Mouse (Mus musculus): ENCODE data around the gene Dgkb. TPM values are rescaled to one million over a fixed set of nuclear protein-coding genes. Genes with fewer than 3 reads are reported as not detected.

Gene Dgkb
- polyA plus RNA-seq, 1 experiment from 2014 or later = 5.4 TPM

DNA sequence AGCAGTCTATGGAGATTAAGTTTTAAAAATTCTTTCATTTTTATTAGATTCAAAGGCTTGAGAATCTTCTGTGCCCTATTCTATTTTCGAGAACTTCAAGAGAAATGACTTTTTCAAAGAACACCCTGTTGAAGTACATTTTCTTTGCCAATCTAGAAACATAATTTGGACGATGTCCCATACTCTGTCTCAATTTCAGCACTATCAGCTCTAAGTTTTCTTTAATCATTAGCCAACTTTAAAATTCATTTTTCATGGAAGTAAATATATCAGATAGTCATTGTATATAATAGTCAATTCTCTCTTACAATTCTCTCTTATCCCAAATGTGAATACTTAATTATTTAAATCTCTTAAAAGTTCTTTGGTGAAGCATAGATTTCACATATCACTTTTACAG is 570.1 kb downstream of the Dgkb start:
- Histone ChIP-seq H3K4me2 (no peak overlapping the region), H3K36me3 (no peaks in the 10 kb centered on the region), H3K4me3 (no peak overlapping the region), H3K4me1 (peaks cover 7% of the 10 kb centered on the region), H3K27me3 (no peaks in the 10 kb centered on the region), H3K9ac (no peak overlapping the region), H3K9me3 (no peaks in the 10 kb centered on the region), H3K27ac (no peak overlapping the region)
- WGBS = 27% methylated on average over 2 of the region's 2 CpGs
- ATAC-seq (ENCODE audit: borderline replicate concordance, extremely low read depth, low FRiP score, low TSS enrichment) = peak; percentile 55; the same call in 1 of the 2 replicates

- 28% methylated on average over 5 of the region's 5 CpGs for WGBS
- H3K27me3 ChIP-seq = no peaks in the 10 kb centered on the region
- no peaks in the 10 kb centered on the region for H3K36me3 ChIP-seq
These were observed 570.7 kb downstream of the Dgkb start for GRCm38 (mm10) chr12:38388243-38388642.

DNA sequence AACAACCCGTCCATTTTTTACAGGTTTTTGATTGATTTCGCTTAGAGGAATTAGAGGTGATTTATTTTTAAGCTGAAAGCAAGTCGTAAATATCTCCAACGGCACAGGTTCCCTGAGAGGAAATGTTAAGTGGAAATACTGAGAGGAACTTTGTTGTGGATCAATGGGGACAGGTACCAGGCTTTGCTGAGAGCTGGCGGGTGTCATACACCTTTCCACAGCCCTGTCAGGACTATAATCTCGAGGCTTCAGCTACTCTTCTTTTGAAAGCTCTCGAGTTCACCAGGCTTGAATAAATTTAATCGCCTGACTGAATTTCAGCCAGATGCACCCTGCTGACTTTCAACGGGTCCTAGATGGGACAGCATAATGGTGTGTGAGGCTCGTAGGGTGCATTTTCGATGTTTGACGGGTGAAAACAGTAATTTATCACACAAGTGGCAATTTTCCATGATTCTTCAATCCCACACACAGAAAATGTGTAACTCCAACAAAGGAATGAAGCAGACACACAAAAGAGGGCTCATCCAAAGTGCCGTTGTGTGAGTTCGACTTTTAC is 580.3 kb downstream of the Dgkb start:
- H3K27me3 ChIP-seq = no peaks in the 10 kb centered on the region
- no peaks in the 10 kb centered on the region for H3K9me3 ChIP-seq
- H3K4me1 ChIP-seq = no peaks in the 10 kb centered on the region
- H3K9ac ChIP-seq = no peak overlapping the region
- no peak for ATAC-seq (ENCODE audit: borderline replicate concordance, extremely low read depth, low FRiP score, low TSS enrichment)
- no peak overlapping the region for H3K4me2 ChIP-seq
- no peak overlapping the region for H3K27ac ChIP-seq
- H3K4me3 ChIP-seq = no peak overlapping the region
- 54% methylated on average over 14 of the region's 14 CpGs for WGBS
- H3K36me3 ChIP-seq = no peaks in the 10 kb centered on the region

More at GRCm38 (mm10) chr12:38388243-38388642, 570.7 kb downstream of the Dgkb start:
- Histone ChIP-seq H3K4me1 (peaks cover 7% of the 10 kb centered on the region), H3K27ac (no peak overlapping the region), H3K9ac (no peak overlapping the region), H3K9me3 (no peaks in the 10 kb centered on the region), H3K4me3 (no peak overlapping the region), H3K4me2 (no peak overlapping the region)
- no peak for ATAC-seq (ENCODE audit: borderline replicate concordance, extremely low read depth, low FRiP score, low TSS enrichment)

- Histone ChIP-seq H3K9ac (no peak overlapping the region), H3K4me2 (no peak overlapping the region), H3K9me3 (no peaks in the 10 kb centered on the region), H3K4me3 (no peak overlapping the region), H3K27me3 (no peaks in the 10 kb centered on the region), H3K36me3 (no peaks in the 10 kb centered on the region), H3K4me1 (no peaks in the 10 kb centered on the region), H3K27ac (no peak overlapping the region)
- WGBS = 50% methylated on average over 4 of the region's 4 CpGs
- ATAC-seq (ENCODE audit: borderline replicate concordance, extremely low read depth, low FRiP score, low TSS enrichment) = no peak
These were observed 582.6 kb downstream of the Dgkb start for GRCm38 (mm10) chr12:38400089-38400488.

- no peak for ATAC-seq (ENCODE audit: borderline replicate concordance, extremely low read depth, low FRiP score, low TSS enrichment)
- Histone ChIP-seq H3K36me3 (no peaks in the 10 kb centered on the region), H3K27me3 (no peaks in the 10 kb centered on the region), H3K9ac (no peak overlapping the region), H3K4me2 (no peak overlapping the region), H3K9me3 (no peaks in the 10 kb centered on the region), H3K4me3 (no peak overlapping the region), H3K27ac (no peak overlapping the region), H3K4me1 (no peaks in the 10 kb centered on the region)
- WGBS = 67% methylated on average over 10 of the region's 10 CpGs
These were observed 618.0 kb downstream of the Dgkb start for GRCm38 (mm10) chr12:38435364-38436130.

- ATAC-seq (ENCODE audit: borderline replicate concordance, extremely low read depth, low FRiP score, low TSS enrichment) = no peak
- Histone ChIP-seq H3K4me3 (no peak overlapping the region), H3K9ac (no peak overlapping the region), H3K9me3 (no peaks in the 10 kb centered on the region), H3K36me3 (no peaks in the 10 kb centered on the region), H3K4me2 (no peak overlapping the region), H3K27ac (no peak overlapping the region), H3K4me1 (no peaks in the 10 kb centered on the region), H3K27me3 (no peaks in the 10 kb centered on the region)
- 78% methylated on average over 1 of the region's 1 CpGs for WGBS
These were observed 618.6 kb downstream of the Dgkb start for GRCm38 (mm10) chr12:38436131-38436436.

GRCm38 (mm10) chr12:38450323-38451087 is 633.0 kb downstream of the Dgkb start:
- WGBS = 68% methylated on average over 7 of the region's 7 CpGs
- ATAC-seq (ENCODE audit: borderline replicate concordance, extremely low read depth, low FRiP score, low TSS enrichment) = no peak
- H3K4me1 ChIP-seq = no peaks in the 10 kb centered on the region

GRCm38 (mm10) chr12:38451677-38452076 is 634.2 kb downstream of the Dgkb start:
- H3K4me1 ChIP-seq = no peaks in the 10 kb centered on the region
- H3K27me3 ChIP-seq = no peaks in the 10 kb centered on the region
- H3K9ac ChIP-seq = no peak overlapping the region
- no peak for ATAC-seq (ENCODE audit: borderline replicate concordance, extremely low read depth, low FRiP score, low TSS enrichment)
- no peak overlapping the region for H3K4me2 ChIP-seq
- no peak overlapping the region for H3K27ac ChIP-seq
- no peaks in the 10 kb centered on the region for H3K9me3 ChIP-seq
- H3K4me3 ChIP-seq = no peak overlapping the region
- 86% methylated on average over 3 of the region's 3 CpGs for WGBS
- no peaks in the 10 kb centered on the region for H3K36me3 ChIP-seq

More at GRCm38 (mm10) chr12:38450323-38451087, 633.0 kb downstream of the Dgkb start:
- no peak overlapping the region for H3K4me2 ChIP-seq
- no peaks in the 10 kb centered on the region for H3K36me3 ChIP-seq
- no peak overlapping the region for H3K4me3 ChIP-seq
- no peak overlapping the region for H3K27ac ChIP-seq
- H3K27me3 ChIP-seq = no peaks in the 10 kb centered on the region
- H3K9ac ChIP-seq = no peak overlapping the region
- H3K9me3 ChIP-seq = no peaks in the 10 kb centered on the region

GRCm38 (mm10) chr12:38468191-38468590 is 650.7 kb downstream of the Dgkb start:
- Histone ChIP-seq H3K36me3 (no peaks in the 10 kb centered on the region), H3K4me2 (no peak overlapping the region), H3K9ac (no peak overlapping the region), H3K27ac (no peak overlapping the region), H3K27me3 (no peaks in the 10 kb centered on the region), H3K4me1 (no peaks in the 10 kb centered on the region), H3K9me3 (no peaks in the 10 kb centered on the region), H3K4me3 (no peak overlapping the region)
- peak; percentile 31; the same call in 1 of the 2 replicates for ATAC-seq (ENCODE audit: borderline replicate concordance, extremely low read depth, low FRiP score, low TSS enrichment)

- H3K4me2 ChIP-seq = no peak overlapping the region
- H3K36me3 ChIP-seq = no peaks in the 10 kb centered on the region
- H3K4me1 ChIP-seq = no peaks in the 10 kb centered on the region
- no peak for ATAC-seq (ENCODE audit: borderline replicate concordance, extremely low read depth, low FRiP score, low TSS enrichment)
- H3K4me3 ChIP-seq = no peak overlapping the region
- no peak overlapping the region for H3K27ac ChIP-seq
- H3K9ac ChIP-seq = no peak overlapping the region
- H3K27me3 ChIP-seq = no peaks in the 10 kb centered on the region
- H3K9me3 ChIP-seq = no peaks in the 10 kb centered on the region
These were observed 651.1 kb downstream of the Dgkb start for GRCm38 (mm10) chr12:38468605-38469004.

- ATAC-seq (ENCODE audit: borderline replicate concordance, extremely low read depth, low FRiP score, low TSS enrichment) = no peak
- H3K36me3 ChIP-seq = no peaks in the 10 kb centered on the region
- no peaks in the 10 kb centered on the region for H3K27me3 ChIP-seq
- no peak overlapping the region for H3K27ac ChIP-seq
- no peaks in the 10 kb centered on the region for H3K4me1 ChIP-seq
- WGBS = 89% methylated on average over 2 of the region's 2 CpGs
- no peak overlapping the region for H3K4me2 ChIP-seq
- H3K9ac ChIP-seq = no peak overlapping the region
- H3K4me3 ChIP-seq = no peak overlapping the region
- H3K9me3 ChIP-seq = no peaks in the 10 kb centered on the region
These were observed 679.7 kb downstream of the Dgkb start for GRCm38 (mm10) chr12:38497229-38497628.

DNA sequence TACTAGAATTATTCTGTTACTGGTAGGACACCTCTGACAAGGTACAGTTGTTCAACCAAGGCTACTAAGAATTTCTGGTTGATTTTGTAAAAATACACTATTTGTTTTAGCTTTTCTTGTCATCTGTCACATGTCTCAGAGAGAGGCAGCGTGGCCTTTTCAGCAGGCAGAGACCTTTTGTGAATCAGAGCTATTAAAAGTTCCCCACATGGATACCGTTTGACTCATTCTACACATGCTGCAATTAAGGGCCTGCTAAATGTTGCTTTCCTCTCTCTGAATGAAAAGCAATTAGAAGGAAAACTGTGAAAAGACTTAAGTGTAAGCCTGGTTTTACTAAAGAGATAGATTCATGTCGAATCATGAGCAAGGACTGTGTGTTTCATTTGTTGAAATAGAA is 683.4 kb downstream of the Dgkb start:
- ATAC-seq (ENCODE audit: borderline replicate concordance, extremely low read depth, low FRiP score, low TSS enrichment) = no peak
- Histone ChIP-seq H3K4me3 (no peak overlapping the region), H3K9ac (no peak overlapping the region), H3K36me3 (no peaks in the 10 kb centered on the region), H3K27me3 (no peaks in the 10 kb centered on the region), H3K4me2 (no peak overlapping the region), H3K4me1 (no peaks in the 10 kb centered on the region), H3K9me3 (no peaks in the 10 kb centered on the region), H3K27ac (no peak overlapping the region)
- WGBS = 73% methylated on average over 3 of the region's 3 CpGs
